Mouse (Mus musculus) bone marrow macrophage, adult 2 months (primary cell): Measurements from ENCODE around the gene Gm13290.
"Not testable (repeated sequence)": the region's sequence is repeated elsewhere in the genome, so short reads cannot be mapped to it uniquely, and the experiment has no call there.

Experiments used
- CTCF ChIP-seq: IDR thresholded peaks from 2 replicates; pipeline ENCODE4 v1.5.1; 2012; ENCODE audit warnings: low read depth, mild to moderate bottlenecking, low read length, moderate library complexity
- POLR2A ChIP-seq: IDR thresholded peaks from 2 replicates; pipeline ENCODE4 v1.6.1; 2012; ENCODE audit warnings: mild to moderate bottlenecking, low read depth, low read length, borderline replicate concordance

DNA sequence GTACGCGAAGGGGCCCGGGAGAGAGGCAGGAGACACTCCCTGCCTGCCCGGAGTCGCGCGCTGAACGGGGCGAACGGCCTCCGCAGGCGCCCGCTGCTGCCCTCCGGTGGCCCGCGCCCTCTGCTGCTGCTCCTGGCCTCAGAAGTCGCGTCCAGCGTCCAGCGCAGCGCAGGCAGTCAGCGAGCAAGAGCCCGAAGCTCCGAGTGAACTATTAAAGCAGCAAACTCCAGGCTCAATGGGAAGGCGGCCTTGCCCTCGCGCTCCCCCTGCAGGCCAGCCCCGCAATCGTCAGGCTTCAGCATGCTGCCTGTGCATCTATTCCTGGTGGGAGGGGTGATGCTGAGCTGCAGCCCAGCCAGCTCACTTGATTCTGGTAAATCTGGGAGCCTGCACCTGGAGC is 29.3 kb downstream of the Gm13290 start, which contains the start of gene Gm13287:
- not testable (repeated sequence) for TF ChIP-seq CTCF, POLR2A
